ENCODE assay signal across 25 mouse cellular contexts in genomic region chr12:72229451-72230196, GRCm38 (mm10). TPM values are rescaled to one million over a fixed set of nuclear protein-coding genes. Genes with fewer than 3 reads are reported as not detected.
DNase-seq lines count a peak whose midpoint lies in the region; ATAC-seq and TF ChIP-seq lines count a peak whose summit lies in the region.
"Had no signal": no experiment of that assay in that cellular context is flagged by ENCODE, and none has a peak within 500 bp of the region (broad histone marks: within the 10 kb centered on the region; RNA-seq: fewer than 3 reads in every experiment).

No protein-coding gene starts in this region.

- H3K9ac ChIP-seq in midbrain, postnatal 0 days (replicated peaks; ENCODE audit: low read length, poor library complexity, severe bottlenecking), result peak overlapping the region; percentile 39; the same call in 1 of the 2 replicates
- H3K9ac ChIP-seq: liver, embryonic 13.5 days; stomach, embryonic 15.5 days had no signal

- H3K4me2 ChIP-seq in midbrain, postnatal 0 days (ENCODE audit: low read depth, low read length, poor library complexity, severe bottlenecking), result peak overlapping the region; percentile 8; the same call in 1 of the 2 replicates
- H3K4me2 ChIP-seq: liver, embryonic 13.5 days; stomach, embryonic 15.5 days had no signal

- H3K4me3 ChIP-seq in heart, embryonic 10.5 days, result no peak overlapping the region
- H3K4me3 ChIP-seq in midbrain, postnatal 0 days (ENCODE audit: low read depth, low read length), result 0 out of 2 replicates have a peak overlapping the region, but pooled peaks have one; percentile 2
- H3K4me3 ChIP-seq: gastrocnemius, adult 2 months; heart, adult 2 months; liver, embryonic 13.5 days; megakaryocyte, embryonic 14.5 days; stomach, embryonic 15.5 days had no signal

- no peak overlapping the region for H3K27ac ChIP-seq in heart, embryonic 10.5 days
- H3K27ac ChIP-seq in midbrain, postnatal 0 days (ENCODE audit: low read depth, low read length), result no peak overlapping the region
- H3K27ac ChIP-seq: gastrocnemius, adult 2 months; heart, adult 2 months; liver, embryonic 13.5 days; stomach, embryonic 15.5 days had no signal

- no peak for ATAC-seq in midbrain, postnatal 0 days (ENCODE audit: low FRiP score)
- ATAC-seq: CD4-positive, CD25-positive, alpha-beta regulatory T cell, adult 4 months; inflammation-experienced regulatory T-cells, adult 6 months had no signal

- 74% methylated on average over 8 of the region's 8 CpGs for WGBS in heart, embryonic 10.5 days
- WGBS in midbrain, postnatal 0 days, result 35% methylated on average over 8 of the region's 8 CpGs

- H3K27me3 ChIP-seq in heart, embryonic 10.5 days (ENCODE audit: insufficient read depth, poor library complexity, severe bottlenecking), result peaks cover 8% of the 10 kb centered on the region
- no peaks in the 10 kb centered on the region for H3K27me3 ChIP-seq in midbrain, postnatal 0 days (ENCODE audit: insufficient read depth, low read length)
- H3K27me3 ChIP-seq: liver, embryonic 13.5 days; stomach, embryonic 15.5 days had no signal

- no peaks in the 10 kb centered on the region for H3K4me1 ChIP-seq in heart, embryonic 10.5 days
- peaks cover 15% of the 10 kb centered on the region; the same call in 1 of the 2 replicates for H3K4me1 ChIP-seq in midbrain, postnatal 0 days (ENCODE audit: insufficient read depth, low read length)
- H3K4me1 ChIP-seq: liver, embryonic 13.5 days; megakaryocyte, embryonic 14.5 days; stomach, embryonic 15.5 days had no signal

- peak; percentile 46 for DNase-seq in heart, adult 11 months
- no peak for DNase-seq in heart, embryonic 10.5 days (ENCODE audit: low spot score)
- DNase-seq in right cerebral cortex, postnatal 10 days (ENCODE audit: low spot score in 2 of 2), result peak; percentile 23 to 29
- no peak for DNase-seq in right cerebral cortex, postnatal 14 days
- peak; percentile 59 for DNase-seq in cerebellum, postnatal 25 days
- no peak for DNase-seq in midbrain, postnatal 0 days (ENCODE audit: low spot score)
- DNase-seq in ovary, postnatal 10 days (ENCODE audit: low spot score), result no peak
- no peak for DNase-seq in urinary bladder, postnatal 25 days (ENCODE audit: low spot score)
- DNase-seq: adrenal gland, postnatal 36 days; gastrocnemius, adult 2 months; heart, adult 2 months; kidney, adult 9 months; liver, embryonic 13.5 days; thymus, postnatal 25 days had no signal

- H3K9me3 ChIP-seq in heart, embryonic 10.5 days, result no peaks in the 10 kb centered on the region
- H3K9me3 ChIP-seq in midbrain, postnatal 0 days (ENCODE audit: low read length), result no peaks in the 10 kb centered on the region
- H3K9me3 ChIP-seq: liver, embryonic 13.5 days; stomach, embryonic 15.5 days had no signal

- TF ChIP-seq CTCF in midbrain, postnatal 0 days (IDR thresholded peaks at IDR 0.05), result no peak

- no peaks in the 10 kb centered on the region for H3K36me3 ChIP-seq in heart, embryonic 10.5 days
- H3K36me3 ChIP-seq in midbrain, postnatal 0 days (ENCODE audit: insufficient read depth, low read length), result no peaks in the 10 kb centered on the region
- H3K36me3 ChIP-seq: liver, embryonic 13.5 days; stomach, embryonic 15.5 days had no signal

RNA-seq across cellular contexts. Expression of gene Ccdc175, which starts 44.8 kb away (rescaled TPM):
- not detected in 2 replicates for polyA plus RNA-seq in heart, embryonic 10.5 days (2016; fragmentation: Nextera tagmentation; extraction: Ambion mirVana)
- total RNA-seq in midbrain, postnatal 0 days (2014; rRNA removed), result not detected in 2 replicates
- polyA plus RNA-seq in midbrain, postnatal 0 days (2015; fragmentation: Nextera tagmentation; extraction: Ambion mirVana), result 0.06 and 0.07 TPM in 2 replicates
- total RNA-seq: adrenal gland, postnatal 36 days; gastrocnemius, adult 2 months; heart, adult 2 months; MEL had no signal
- polyA plus RNA-seq: embryonic facial prominence, embryonic 11.5 days; heart, adult 2 months; heart, postnatal 0 days; large intestine, adult 2 months; limb, embryonic 11.5 days; liver, embryonic 13.5 days; lung, embryonic 16.5 days; small intestine, adult 2 months; stomach, embryonic 15.5 days had no signal

Comparison
In these comparisons a context has a peak if more than half of its experiments do, and no peak if none do; other contexts are left out.
1. DNase-seq: peak in heart, adult 11 months (single experiment), right cerebral cortex, postnatal 10 days (2 of 2) and cerebellum, postnatal 25 days (2 of 2); none in heart, embryonic 10.5 days (single experiment), right cerebral cortex, postnatal 14 days (single experiment), midbrain, postnatal 0 days (single experiment), ovary, postnatal 10 days (single experiment) and urinary bladder, postnatal 25 days (single experiment).